Mouse (Mus musculus): ENCODE data around the gene Phf14. TPM values are rescaled to one million over a fixed set of nuclear protein-coding genes. Genes with fewer than 3 reads are reported as not detected.

Gene Phf14
- polyA plus RNA-seq, 1 experiment from 2014 or later, result 99.3 TPM

GRCm38 (mm10) chr6:11960172-11960571 lies 52.6 kb downstream of the Phf14 start:
- WGBS, result 90% methylated on average over 7 of the region's 7 CpGs
- ATAC-seq (ENCODE audit: low read depth), result no peak
- Histone ChIP-seq H3K4me1 (replicated peaks) (no peaks in the 10 kb centered on the region), H3K4me2 (no peak overlapping the region), H3K9me3 (no peaks in the 10 kb centered on the region), H3K27ac (replicated peaks) (no peak overlapping the region), H3K4me3 (no peak overlapping the region), H3K36me3 (peaks cover 26% of the 10 kb centered on the region), H3K9ac (no peak overlapping the region), H3K27me3 (no peaks in the 10 kb centered on the region)

- H3K4me1 ChIP-seq (replicated peaks), result no peaks in the 10 kb centered on the region
- H3K4me2 ChIP-seq, result no peak overlapping the region
- H3K9ac ChIP-seq, result no peak overlapping the region
- H3K9me3 ChIP-seq, result no peaks in the 10 kb centered on the region
- 97% methylated on average over 1 of the region's 1 CpGs for WGBS
- no peak for ATAC-seq (ENCODE audit: low read depth)
- H3K36me3 ChIP-seq, result peaks cover 35% of the 10 kb centered on the region
- H3K27me3 ChIP-seq, result no peaks in the 10 kb centered on the region
- no peak overlapping the region for H3K27ac ChIP-seq (replicated peaks)
- H3K4me3 ChIP-seq, result no peak overlapping the region
These were observed 86.2 kb downstream of the Phf14 start for GRCm38 (mm10) chr6:11993782-11994181.

GRCm38 (mm10) chr6:11998576-11998975 lies 91.0 kb downstream of the Phf14 start:
- Histone ChIP-seq H3K4me1 (replicated peaks) (no peaks in the 10 kb centered on the region), H3K27me3 (no peaks in the 10 kb centered on the region), H3K9me3 (no peaks in the 10 kb centered on the region), H3K27ac (replicated peaks) (no peak overlapping the region), H3K9ac (no peak overlapping the region), H3K36me3 (peaks cover 47% of the 10 kb centered on the region), H3K4me2 (no peak overlapping the region), H3K4me3 (no peak overlapping the region)
- 90% methylated on average over 4 of the region's 4 CpGs for WGBS
- no peak for ATAC-seq (ENCODE audit: low read depth)

- no peaks in the 10 kb centered on the region for H3K4me1 ChIP-seq (replicated peaks)
- no peak overlapping the region for H3K9ac ChIP-seq
- 89% methylated on average over 1 of the region's 1 CpGs for WGBS
- no peaks in the 10 kb centered on the region for H3K9me3 ChIP-seq
- H3K4me3 ChIP-seq, result no peak overlapping the region
- no peaks in the 10 kb centered on the region for H3K27me3 ChIP-seq
- peaks cover 42% of the 10 kb centered on the region for H3K36me3 ChIP-seq
- H3K4me2 ChIP-seq, result no peak overlapping the region
- no peak for ATAC-seq (ENCODE audit: low read depth)
- H3K27ac ChIP-seq (replicated peaks), result no peak overlapping the region
These were observed 91.9 kb downstream of the Phf14 start for GRCm38 (mm10) chr6:11999506-11999905.

- Histone ChIP-seq H3K4me3 (no peak overlapping the region), H3K27ac (replicated peaks) (no peak overlapping the region), H3K4me2 (no peak overlapping the region), H3K27me3 (no peaks in the 10 kb centered on the region), H3K9me3 (no peaks in the 10 kb centered on the region), H3K36me3 (peaks cover 17% of the 10 kb centered on the region), H3K9ac (no peak overlapping the region), H3K4me1 (replicated peaks) (no peaks in the 10 kb centered on the region)
- WGBS, result 91% methylated on average over 4 of the region's 4 CpGs
- no peak for ATAC-seq (ENCODE audit: low read depth)
These were observed 97.8 kb downstream of the Phf14 start for GRCm38 (mm10) chr6:12005455-12005854.

GRCm38 (mm10) chr6:12006001-12006400 lies 98.4 kb downstream of the Phf14 start:
- Histone ChIP-seq H3K36me3 (peaks cover 17% of the 10 kb centered on the region), H3K27ac (replicated peaks) (no peak overlapping the region), H3K27me3 (no peaks in the 10 kb centered on the region), H3K9me3 (no peaks in the 10 kb centered on the region), H3K9ac (no peak overlapping the region), H3K4me3 (no peak overlapping the region), H3K4me1 (replicated peaks) (no peaks in the 10 kb centered on the region), H3K4me2 (no peak overlapping the region)
- 92% methylated on average over 1 of the region's 1 CpGs for WGBS
- no peak for ATAC-seq (ENCODE audit: low read depth)

- no peak overlapping the region for H3K27ac ChIP-seq (replicated peaks)
- WGBS, result 95% methylated on average over 5 of the region's 5 CpGs
- H3K4me3 ChIP-seq, result no peak overlapping the region
These were observed 104.5 kb downstream of the Phf14 start for GRCm38 (mm10) chr6:12012103-12012502.

GRCm38 (mm10) chr6:12014035-12014434 lies 106.4 kb downstream of the Phf14 start:
- H3K9me3 ChIP-seq, result no peaks in the 10 kb centered on the region
- peaks cover 7% of the 10 kb centered on the region; the same call in 1 of the 2 replicates for H3K36me3 ChIP-seq
- peak; percentile 54 for ATAC-seq (ENCODE audit: low read depth)
- peaks cover 12% of the 10 kb centered on the region for H3K4me1 ChIP-seq (replicated peaks)
- no peak overlapping the region for H3K9ac ChIP-seq
- H3K4me2 ChIP-seq, result no peak overlapping the region
- H3K4me3 ChIP-seq, result no peak overlapping the region
- no peak overlapping the region for H3K27ac ChIP-seq (replicated peaks)
- H3K27me3 ChIP-seq, result no peaks in the 10 kb centered on the region
- WGBS, result 22% methylated on average over 2 of the region's 2 CpGs

More at GRCm38 (mm10) chr6:12012103-12012502, 104.5 kb downstream of the Phf14 start:
- Histone ChIP-seq H3K4me2 (no peak overlapping the region), H3K9me3 (no peaks in the 10 kb centered on the region), H3K4me1 (replicated peaks) (peaks cover 12% of the 10 kb centered on the region), H3K36me3 (peaks cover 5% of the 10 kb centered on the region), H3K9ac (no peak overlapping the region), H3K27me3 (no peaks in the 10 kb centered on the region)
- no peak for ATAC-seq (ENCODE audit: low read depth)

GRCm38 (mm10) chr6:12014733-12015132 lies 107.1 kb downstream of the Phf14 start:
- peaks cover 12% of the 10 kb centered on the region for H3K4me1 ChIP-seq (replicated peaks)
- no peak overlapping the region for H3K9ac ChIP-seq
- H3K9me3 ChIP-seq, result no peaks in the 10 kb centered on the region
- no peak overlapping the region for H3K27ac ChIP-seq (replicated peaks)
- H3K27me3 ChIP-seq, result no peaks in the 10 kb centered on the region
- no peak overlapping the region for H3K4me3 ChIP-seq
- H3K4me2 ChIP-seq, result no peak overlapping the region
- H3K36me3 ChIP-seq, result peaks cover 9% of the 10 kb centered on the region; the same call in 1 of the 2 replicates
- 83% methylated on average over 2 of the region's 2 CpGs for WGBS
- ATAC-seq (ENCODE audit: low read depth), result no peak

- WGBS, result 83% methylated on average over 1 of the region's 1 CpGs
- no peaks in the 10 kb centered on the region for H3K27me3 ChIP-seq
- H3K9me3 ChIP-seq, result no peaks in the 10 kb centered on the region
- ATAC-seq (ENCODE audit: low read depth), result no peak
- no peak overlapping the region for H3K27ac ChIP-seq (replicated peaks)
- no peak overlapping the region for H3K9ac ChIP-seq
- H3K4me1 ChIP-seq (replicated peaks), result peaks cover 2% of the 10 kb centered on the region; the same call in 1 of the 2 replicates
- peaks cover 28% of the 10 kb centered on the region for H3K36me3 ChIP-seq
- no peak overlapping the region for H3K4me2 ChIP-seq
- no peak overlapping the region for H3K4me3 ChIP-seq
These were observed 112.1 kb downstream of the Phf14 start for GRCm38 (mm10) chr6:12019736-12020135.

- Histone ChIP-seq H3K36me3 (peaks cover 28% of the 10 kb centered on the region), H3K4me1 (replicated peaks) (no peaks in the 10 kb centered on the region; the same call in 1 of the 2 replicates), H3K27ac (replicated peaks) (no peak overlapping the region), H3K9me3 (no peaks in the 10 kb centered on the region), H3K4me3 (no peak overlapping the region), H3K27me3 (no peaks in the 10 kb centered on the region), H3K9ac (no peak overlapping the region), H3K4me2 (no peak overlapping the region)
- ATAC-seq (ENCODE audit: low read depth), result no peak
- WGBS, result 81% methylated on average over 3 of the region's 3 CpGs
These were observed 112.5 kb downstream of the Phf14 start for GRCm38 (mm10) chr6:12020156-12020555.

- Histone ChIP-seq H3K9ac (no peak overlapping the region), H3K4me1 (replicated peaks) (no peaks in the 10 kb centered on the region; the same call in 1 of the 2 replicates), H3K9me3 (no peaks in the 10 kb centered on the region), H3K27ac (replicated peaks) (no peak overlapping the region), H3K36me3 (peaks cover 28% of the 10 kb centered on the region), H3K4me2 (no peak overlapping the region), H3K27me3 (no peaks in the 10 kb centered on the region), H3K4me3 (no peak overlapping the region)
- no peak for ATAC-seq (ENCODE audit: low read depth)
- WGBS, result 93% methylated on average over 4 of the region's 4 CpGs
These were observed 113.1 kb downstream of the Phf14 start for GRCm38 (mm10) chr6:12020738-12021137.

GRCm38 (mm10) chr6:12021480-12021879 lies 113.9 kb downstream of the Phf14 start:
- H3K27me3 ChIP-seq, result no peaks in the 10 kb centered on the region
- no peak overlapping the region for H3K9ac ChIP-seq
- 88% methylated on average over 4 of the region's 4 CpGs for WGBS
- no peak overlapping the region for H3K4me2 ChIP-seq
- no peaks in the 10 kb centered on the region for H3K4me1 ChIP-seq (replicated peaks)
- no peak for ATAC-seq (ENCODE audit: low read depth)
- no peak overlapping the region for H3K4me3 ChIP-seq
- H3K27ac ChIP-seq (replicated peaks), result no peak overlapping the region
- H3K36me3 ChIP-seq, result peaks cover 28% of the 10 kb centered on the region
- no peaks in the 10 kb centered on the region for H3K9me3 ChIP-seq

Data from neural tube, embryonic 13.5 days (tissue).